ENCODE assay signal across 9 mouse cellular contexts in the genomic region with DNA sequence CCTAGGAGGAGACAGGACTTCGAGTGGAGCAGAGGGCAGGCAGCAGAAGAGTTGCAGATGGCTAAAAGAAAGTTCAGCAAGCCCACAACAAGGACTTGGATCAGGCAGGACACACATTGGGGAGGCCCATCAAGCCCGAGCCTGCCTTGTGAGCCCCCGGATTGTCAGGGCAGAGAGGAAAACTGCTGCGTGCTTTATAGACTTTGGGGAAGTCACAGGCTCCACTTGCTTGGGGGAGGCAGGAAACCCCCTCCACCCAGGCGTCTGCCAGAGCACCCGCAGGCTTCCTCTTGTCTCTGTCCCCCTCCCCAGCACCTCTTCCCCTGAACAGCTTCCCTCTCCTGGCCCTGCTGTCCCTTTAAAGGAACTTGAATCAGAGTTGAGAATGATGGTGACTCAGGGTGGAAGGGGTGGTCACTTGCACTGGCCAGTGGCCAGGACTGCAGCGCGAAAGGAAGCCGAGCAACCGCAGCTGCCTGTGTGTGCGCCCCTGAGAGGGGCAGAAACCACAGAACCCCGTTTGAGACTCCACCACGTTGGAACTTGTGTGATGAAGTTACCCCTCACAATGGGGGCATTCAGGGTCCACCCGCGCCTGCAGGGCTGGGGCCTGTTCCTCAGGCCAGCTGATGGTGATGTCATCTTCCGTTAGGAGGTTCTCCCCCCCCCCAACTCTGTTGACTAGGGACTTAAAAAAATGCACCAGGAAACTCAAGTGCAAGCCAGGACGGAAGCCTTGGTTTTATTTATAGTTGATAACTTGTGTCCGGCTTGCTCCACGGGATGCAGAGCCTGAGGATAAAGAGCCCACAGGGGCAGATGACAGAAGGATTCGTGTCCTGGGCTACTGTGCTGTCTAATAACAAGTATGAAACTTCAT.
A peak's percentile ranks its signal among the peaks of the same experiment; 100 is the strongest.
DNase-seq lines count a peak whose midpoint lies in the region; ATAC-seq and TF ChIP-seq lines count a peak whose summit lies in the region.
"Had no signal": no experiment of that assay in that cellular context is flagged by ENCODE, and none has a peak within 500 bp of the region (broad histone marks: within the 10 kb centered on the region; RNA-seq: fewer than 3 reads in every experiment).

No protein-coding gene starts in this region.

- H3K4me1 ChIP-seq in E14TG2a.4 (replicated peaks; ENCODE audit: low read depth, low read length), result peaks cover 33% of the 10 kb centered on the region
- peaks cover 25% of the 10 kb centered on the region for H3K4me1 ChIP-seq in intestine, embryonic 14.5 days (replicated peaks; ENCODE audit: control insufficient read depth, insufficient read depth, low read length)
- peaks cover 89% of the 10 kb centered on the region for H3K4me1 ChIP-seq in megakaryocyte, embryonic 14.5 days
- peaks cover 17% of the 10 kb centered on the region for H3K4me1 ChIP-seq in small intestine, adult 2 months (ENCODE audit: control insufficient read depth, insufficient read depth, insufficient read length, low read length)

- H3K36me3 ChIP-seq in E14TG2a.4 (ENCODE audit: insufficient read depth, low read length), result no peaks in the 10 kb centered on the region
- no peaks in the 10 kb centered on the region for H3K36me3 ChIP-seq in intestine, embryonic 14.5 days (ENCODE audit: control insufficient read depth, insufficient read depth, low read length)
- H3K36me3 ChIP-seq in megakaryocyte, embryonic 14.5 days (replicated peaks; ENCODE audit: low read length), result no peaks in the 10 kb centered on the region
- H3K36me3 ChIP-seq in small intestine, adult 2 months (ENCODE audit: control insufficient read depth, insufficient read depth, low read length), result no peaks in the 10 kb centered on the region

- TF ChIP-seq CTCF in E14TG2a.4 (conservative IDR thresholded peaks at IDR 0.05; ENCODE audit: low read length), result no peak
- TF ChIP-seq CTCF in brain, embryonic 14.5 days (IDR thresholded peaks at IDR 0.05; ENCODE audit: borderline replicate concordance, extremely low read depth, insufficient read depth, insufficient read length), result no peak
- no peak for TF ChIP-seq CTCF in small intestine, adult 2 months (IDR thresholded peaks at IDR 0.05; ENCODE audit: extremely low read depth, insufficient read length, insufficient replicate concordance, low read depth, low read length)

- peak; percentile 67 for ATAC-seq in intestine, embryonic 14.5 days (replicated peaks; ENCODE audit: low FRiP score, low TSS enrichment, low read depth)

- intact Hi-C loops in left cerebral cortex, postnatal 25 days (cut with DNase I), result loop anchor here (2.0 to 5.0 kb wide), 2 partner anchors 79 to 171 kb away; no protein-coding TSS in a partner anchor

- peak overlapping the region; percentile 40 for H3K4me2 ChIP-seq in intestine, embryonic 14.5 days (ENCODE audit: low read length)

- no peak for TF ChIP-seq POLR2A in brain, embryonic 14.5 days (IDR thresholded peaks at IDR 0.05; ENCODE audit: borderline replicate concordance, extremely low read depth, insufficient read depth, insufficient read length, poor library complexity, severe bottlenecking)
- TF ChIP-seq POLR2A in small intestine, adult 2 months (IDR thresholded peaks at IDR 0.05; ENCODE audit: low read depth, low read length), result peak; percentile 15; the same call in 1 of the 2 replicates

- H3K9ac ChIP-seq in intestine, embryonic 14.5 days (ENCODE audit: low read length), result peak overlapping the region; percentile 25; the same call in 1 of the 2 replicates

- WGBS in intestine, embryonic 14.5 days, result 26% methylated on average over 20 of the region's 20 CpGs
- WGBS in small intestine, adult 2 months, result 57% methylated on average over 20 of the region's 20 CpGs

- DNase-seq in brain, embryonic 14.5 days (ENCODE audit: low read depth), result peak; percentile 71
- DNase-seq in gastrocnemius, postnatal 4 days (ENCODE audit: low spot score in 2 of 2), result peak; percentile 45 to 79
- DNase-seq in intestine, embryonic 14.5 days (ENCODE audit: low spot score), result peak; percentile 71
- DNase-seq in left cerebral cortex, postnatal 25 days (ENCODE audit: low spot score in 2 of 2), result peak; percentile 57 to 77
- DNase-seq in cerebellum, adult 18-20 months, result no peak

- peak overlapping the region; percentile 20; the same call in 1 of the 2 replicates for H3K4me3 ChIP-seq in E14TG2a.4 (replicated peaks; ENCODE audit: low read length)
- no peak overlapping the region for H3K4me3 ChIP-seq in intestine, embryonic 14.5 days (ENCODE audit: low read depth, low read length)
- H3K4me3 ChIP-seq in megakaryocyte, embryonic 14.5 days (replicated peaks), result peak overlapping the region; percentile 90
- peak overlapping the region; percentile 53 for H3K4me3 ChIP-seq in small intestine, adult 2 months (ENCODE audit: low read depth, low read length)
- H3K4me3 ChIP-seq: erythroblast, embryonic 14.5 days had no signal

- H3K27me3 ChIP-seq in E14TG2a.4 (ENCODE audit: insufficient read depth, low read length), result peaks cover 2% of the 10 kb centered on the region; the same call in 1 of the 2 replicates
- H3K27me3 ChIP-seq in intestine, embryonic 14.5 days (replicated peaks; ENCODE audit: control insufficient read depth, insufficient read depth, low read length), result no peaks in the 10 kb centered on the region
- H3K27me3 ChIP-seq in megakaryocyte, embryonic 14.5 days (replicated peaks), result peaks cover 39% of the 10 kb centered on the region
- no peaks in the 10 kb centered on the region for H3K27me3 ChIP-seq in small intestine, adult 2 months (ENCODE audit: control insufficient read depth, insufficient read depth, low read length)

- H3K27ac ChIP-seq in intestine, embryonic 14.5 days (ENCODE audit: low read depth), result peak overlapping the region; percentile 90
- peak overlapping the region; percentile 90 for H3K27ac ChIP-seq in small intestine, adult 2 months (ENCODE audit: insufficient read depth, low read depth, low read length)

- peaks cover 5% of the 10 kb centered on the region; the same call in 1 of the 2 replicates for H3K9me3 ChIP-seq in E14TG2a.4 (ENCODE audit: low read length)
- H3K9me3 ChIP-seq in intestine, embryonic 14.5 days (ENCODE audit: control insufficient read depth, low read length), result no peaks in the 10 kb centered on the region
- H3K9me3 ChIP-seq in megakaryocyte, embryonic 14.5 days, result no peaks in the 10 kb centered on the region

Comparison
In these comparisons a context has a peak if more than half of its experiments do, and no peak if none do; other contexts are left out.
1. DNase-seq: peak in brain, embryonic 14.5 days (single experiment), gastrocnemius, postnatal 4 days (2 of 2), intestine, embryonic 14.5 days (single experiment) and left cerebral cortex, postnatal 25 days (2 of 2); none in cerebellum, adult 18-20 months (0 of 2).